Mouse (Mus musculus) cerebellum, adult 9-10 months (tissue): Measurements from ENCODE around the gene Schip1.

ENCODE experiments used
- DNase-seq: peaks from one replicate; pipeline ENCODE4 v3.0.0; 2022

Schip1 gene

DNA sequence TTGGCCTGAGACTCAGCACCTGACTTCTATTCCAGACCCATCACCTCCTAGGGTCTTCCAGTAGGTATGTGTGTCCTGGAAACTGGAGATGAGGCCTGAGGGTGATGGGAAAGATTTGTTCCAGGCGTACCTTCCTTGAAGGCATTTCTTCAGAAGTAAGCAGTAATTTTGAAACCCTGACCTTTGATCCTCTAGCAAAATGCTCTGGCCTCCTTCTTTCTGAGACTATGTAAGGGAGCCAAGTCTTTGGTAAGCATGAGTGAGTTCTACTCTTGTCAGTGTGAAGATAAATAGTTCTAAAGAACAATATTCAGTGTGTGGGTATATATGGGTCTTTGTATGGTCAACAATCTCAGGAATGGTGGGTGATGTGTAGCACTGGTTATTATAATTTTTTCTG lies 65.8 kb downstream of the Schip1 start:
- DNase-seq, result no peak

DNA sequence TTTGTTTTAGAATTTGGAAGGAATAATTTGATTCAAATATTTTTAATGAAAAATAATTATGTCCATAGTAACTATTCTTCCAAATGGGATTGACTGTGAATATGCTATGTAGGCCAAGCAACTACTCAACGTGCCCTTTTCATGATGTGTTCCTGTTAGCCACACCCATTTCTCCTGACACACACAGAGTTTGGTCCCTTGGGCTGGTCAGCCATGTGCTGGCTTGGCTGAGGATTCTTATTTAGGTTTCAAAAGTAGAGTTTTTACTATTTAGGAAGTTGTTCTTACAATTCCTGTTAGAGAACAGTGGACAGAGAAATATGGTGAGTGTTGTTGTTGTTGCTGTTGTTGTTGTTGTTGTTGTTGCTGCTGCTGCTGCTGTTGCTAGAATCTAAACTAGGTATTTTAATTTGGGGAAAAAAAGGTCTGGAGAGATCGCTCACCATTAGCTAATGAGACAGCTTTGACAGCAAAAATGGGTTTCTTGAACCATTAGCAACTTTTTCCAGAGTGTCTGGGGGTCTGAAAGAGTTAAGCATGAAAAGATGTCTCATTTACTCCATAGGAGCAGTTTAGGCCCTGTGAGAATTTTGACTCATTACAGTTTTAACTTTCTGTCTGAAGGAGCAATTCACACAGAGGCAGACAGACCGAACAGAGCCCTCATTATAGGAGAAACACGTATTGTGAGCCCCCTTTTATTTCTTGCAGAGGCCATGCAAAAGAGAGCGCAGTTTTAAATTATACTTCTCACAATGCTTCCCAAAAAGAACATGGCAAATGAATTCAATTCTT lies 74.4 kb downstream of the Schip1 start:
- DNase-seq, result no peak

GRCm38 (mm10) chr3:68150688-68151087 lies 86.1 kb downstream of the Schip1 start:
- DNase-seq, result no peak

- DNase-seq, result no peak
Measured at GRCm38 (mm10) chr3:68160175-68160574, 95.6 kb downstream of the Schip1 start.

GRCm38 (mm10) chr3:68160760-68161159 lies 96.2 kb downstream of the Schip1 start:
- DNase-seq, result no peak

- no peak for DNase-seq
Measured at GRCm38 (mm10) chr3:68178248-68178647, 113.6 kb downstream of the Schip1 start.

DNA sequence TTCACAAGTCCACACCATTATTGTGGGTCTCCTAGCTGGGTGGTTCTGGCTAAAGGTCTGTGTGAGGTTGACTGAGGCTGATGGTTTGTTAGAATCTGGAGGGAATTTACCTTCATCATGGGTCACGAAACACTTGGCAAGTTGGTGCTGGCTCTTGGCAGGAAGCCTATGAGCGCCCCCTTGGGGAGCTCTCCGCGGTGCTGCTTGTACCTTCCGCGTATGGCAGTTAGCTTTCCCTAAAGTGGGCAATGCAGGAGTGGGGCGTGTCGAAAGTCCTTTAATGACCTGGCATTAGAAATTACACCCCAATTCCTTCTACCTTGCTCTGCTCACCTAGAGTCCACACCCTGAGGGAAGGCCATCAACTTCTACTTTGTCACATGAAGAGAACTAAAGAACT lies 122.9 kb downstream of the Schip1 start:
- no peak for DNase-seq

DNA sequence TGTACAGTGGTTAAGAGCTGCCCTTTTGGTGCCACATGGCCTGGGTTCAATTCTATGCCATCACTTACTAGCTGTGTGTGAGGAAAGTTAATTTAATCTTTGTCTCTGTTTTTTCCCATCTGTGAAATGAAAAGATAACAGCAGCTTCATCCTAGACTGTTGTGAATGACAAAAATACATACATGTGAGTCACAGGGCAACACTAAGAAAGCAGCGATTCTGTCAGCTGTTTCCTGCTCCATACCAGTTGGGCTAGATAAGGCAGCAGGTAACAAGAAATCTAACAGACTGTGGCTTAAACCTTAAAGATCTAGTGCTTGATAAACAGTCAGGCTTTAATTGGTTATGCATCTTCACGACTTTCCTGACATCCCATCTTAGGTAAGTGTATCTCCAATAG lies 124.5 kb downstream of the Schip1 start:
- DNase-seq, result no peak

DNA sequence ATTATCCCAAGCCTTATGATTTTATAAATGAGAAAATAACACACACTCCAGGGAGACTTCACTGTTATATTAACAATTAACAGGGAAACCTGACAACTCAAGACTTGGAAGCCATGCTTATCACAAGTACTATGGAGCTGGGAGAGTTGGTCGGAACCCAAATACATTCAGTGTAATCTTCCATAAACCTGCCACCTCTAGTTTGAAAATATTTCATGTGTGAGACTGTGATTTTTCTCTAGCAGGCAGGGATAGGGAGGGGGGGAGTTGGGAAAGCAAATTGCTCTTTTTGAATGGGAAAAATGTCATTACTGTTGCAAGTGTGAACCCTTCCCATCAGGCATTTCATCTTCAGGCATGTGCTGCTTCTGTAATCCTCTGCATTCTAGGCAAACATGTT lies 132.3 kb downstream of the Schip1 start:
- DNase-seq, result no peak

DNA sequence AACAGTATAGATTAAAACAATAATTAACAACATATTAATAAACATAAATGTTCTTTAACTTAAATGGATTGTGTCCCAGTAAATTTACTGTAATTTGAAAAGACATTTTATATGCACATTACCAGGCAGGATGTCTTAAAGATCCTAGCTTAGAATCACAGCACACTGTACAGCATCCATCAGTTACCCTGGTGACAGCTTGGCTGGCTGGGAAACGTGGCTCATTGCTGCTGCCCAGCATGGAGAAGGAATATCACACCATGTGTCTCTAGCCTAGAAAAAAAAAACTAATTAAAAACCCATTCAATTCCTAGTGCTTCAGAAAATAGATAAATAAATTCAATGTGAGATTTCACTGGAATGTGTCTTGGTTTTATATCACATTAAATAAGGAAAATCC lies 136.6 kb downstream of the Schip1 start:
- no peak for DNase-seq

DNA sequence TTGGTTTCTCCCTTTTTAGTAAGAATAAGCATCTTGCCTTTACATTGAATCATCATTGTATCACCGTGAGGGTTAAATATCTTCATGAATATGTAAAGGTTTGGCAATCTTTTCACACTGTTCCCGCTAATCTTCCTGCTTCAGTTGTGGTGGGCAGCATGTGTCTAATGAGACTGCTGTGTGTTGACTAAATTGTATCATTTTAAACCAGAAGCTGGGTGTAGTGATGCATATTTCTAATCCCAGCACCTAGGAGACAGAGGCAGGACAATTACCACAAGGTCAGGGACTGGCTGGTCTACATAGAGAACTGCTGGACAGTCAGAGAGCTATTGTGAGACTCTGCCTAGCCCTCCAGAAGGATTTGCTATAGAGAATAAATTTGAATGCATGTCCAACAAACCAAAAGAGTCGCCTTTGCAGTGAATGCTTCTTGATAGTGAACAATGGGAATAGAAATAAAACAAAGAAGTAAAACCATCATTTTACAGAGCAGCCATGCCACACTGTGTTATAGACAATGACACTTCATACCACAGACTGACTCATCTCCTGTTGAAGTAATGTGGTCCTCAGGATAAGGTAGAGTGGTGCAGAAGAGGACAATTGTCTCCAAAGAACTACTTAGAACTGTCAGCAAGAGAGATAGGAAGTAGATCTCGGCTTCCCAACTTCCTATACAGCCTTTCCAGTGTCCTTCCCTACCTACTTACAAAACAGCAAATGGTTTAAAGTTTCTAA lies 137.7 kb downstream of the Schip1 start:
- DNase-seq, result no peak

- no peak for DNase-seq
Measured at GRCm38 (mm10) chr3:68203934-68204467, 139.4 kb downstream of the Schip1 start.

DNA sequence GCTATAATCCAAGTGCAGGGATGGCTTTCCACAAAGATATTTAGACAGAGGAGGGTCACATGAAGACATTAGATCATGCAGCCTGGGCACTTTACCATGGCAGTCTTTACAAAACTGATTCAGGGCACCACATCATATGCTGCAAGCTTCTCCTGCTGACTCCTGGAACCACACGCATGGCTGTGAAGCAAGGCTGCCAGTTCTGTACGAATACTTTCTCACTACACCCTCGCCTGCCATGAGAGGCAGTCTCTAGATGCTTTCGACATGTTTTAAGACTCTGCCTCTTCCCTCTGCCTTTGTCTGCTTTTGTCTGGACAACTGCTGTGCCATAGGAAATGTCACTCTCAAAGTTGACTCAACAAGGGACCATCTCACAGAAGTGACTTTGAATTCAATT lies 145.8 kb downstream of the Schip1 start:
- DNase-seq, result no peak

GRCm38 (mm10) chr3:68221452-68221851 lies 156.8 kb downstream of the Schip1 start:
- no peak for DNase-seq

DNA sequence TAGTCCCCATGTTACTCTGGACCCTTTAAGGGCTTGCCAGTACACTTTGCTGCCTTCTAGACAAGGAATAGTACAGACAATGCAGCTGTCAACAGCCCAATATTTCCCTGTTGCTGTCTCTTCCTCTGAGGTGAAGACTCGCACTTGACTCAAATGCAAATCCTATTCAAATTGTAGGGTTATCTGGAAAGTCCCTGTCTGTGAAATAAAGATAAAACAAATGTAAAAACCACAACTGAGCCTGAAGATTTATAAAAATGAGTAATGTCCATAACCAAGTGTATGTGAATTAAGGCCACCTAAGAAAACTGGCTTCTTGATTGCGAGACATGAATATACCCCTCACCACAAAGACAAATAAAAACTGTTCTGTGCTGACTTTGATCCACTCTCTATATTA lies 175.3 kb downstream of the Schip1 start:
- DNase-seq, result no peak

GRCm38 (mm10) chr3:68243239-68243638 lies 178.6 kb downstream of the Schip1 start:
- DNase-seq, result no peak

DNA sequence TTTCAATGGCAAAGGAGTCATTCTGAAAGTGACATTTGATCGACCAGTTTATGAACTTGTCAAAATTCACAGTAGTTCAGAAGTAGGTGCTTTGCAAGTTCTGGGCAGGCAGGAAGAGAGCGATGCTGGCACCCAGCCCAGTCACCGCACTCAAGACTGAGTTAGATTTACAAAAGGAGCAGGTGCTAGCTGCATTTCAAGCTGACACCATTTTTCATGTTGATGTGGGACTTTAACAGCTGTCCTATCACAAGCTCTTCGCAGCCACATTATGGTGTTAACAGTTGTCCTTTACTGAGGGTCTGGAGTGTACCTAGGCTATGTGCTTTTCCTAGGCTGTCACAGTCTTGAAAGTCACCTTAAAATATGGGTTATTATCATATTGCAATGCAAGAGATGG lies 181.6 kb downstream of the Schip1 start:
- no peak for DNase-seq

DNA sequence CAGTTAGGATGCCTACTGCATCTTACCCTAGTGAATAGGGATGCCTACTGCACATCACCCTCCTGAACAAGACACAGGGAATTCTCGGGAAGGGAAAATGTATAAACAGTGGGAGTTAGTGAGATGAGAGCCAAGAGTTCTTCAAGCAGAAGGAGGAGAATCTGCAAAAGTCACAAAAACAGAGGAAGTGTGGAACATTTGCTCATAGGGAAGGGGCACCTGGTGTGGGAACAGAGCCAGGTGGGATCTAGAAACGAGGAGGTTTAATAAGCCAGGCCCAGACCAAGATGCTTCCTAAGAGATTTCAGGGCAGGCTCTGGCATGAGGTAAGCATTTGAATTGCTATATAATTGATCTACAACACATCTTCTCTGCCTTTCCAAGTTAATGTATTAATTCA lies 186.0 kb downstream of the Schip1 start:
- no peak for DNase-seq

DNA sequence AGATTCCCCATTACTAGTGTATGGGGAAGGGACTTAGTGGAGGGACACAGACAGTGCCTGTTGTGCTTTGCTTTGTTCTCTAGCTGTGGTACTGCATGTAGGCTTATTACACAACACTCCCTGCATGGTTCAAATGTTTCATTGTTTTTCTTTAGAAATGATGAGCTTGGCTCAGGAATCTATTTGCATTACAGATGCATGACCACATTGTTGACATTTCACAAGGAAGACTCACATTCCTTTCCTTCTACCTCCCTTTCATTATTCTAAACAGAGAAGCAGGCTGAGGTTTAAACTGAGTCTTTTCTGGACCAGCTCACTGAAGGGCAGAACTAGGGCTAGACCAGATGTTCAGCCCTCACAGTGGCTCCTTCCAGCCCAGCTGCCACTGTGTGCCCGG lies 187.7 kb downstream of the Schip1 start:
- peak; percentile 2 for DNase-seq

DNA sequence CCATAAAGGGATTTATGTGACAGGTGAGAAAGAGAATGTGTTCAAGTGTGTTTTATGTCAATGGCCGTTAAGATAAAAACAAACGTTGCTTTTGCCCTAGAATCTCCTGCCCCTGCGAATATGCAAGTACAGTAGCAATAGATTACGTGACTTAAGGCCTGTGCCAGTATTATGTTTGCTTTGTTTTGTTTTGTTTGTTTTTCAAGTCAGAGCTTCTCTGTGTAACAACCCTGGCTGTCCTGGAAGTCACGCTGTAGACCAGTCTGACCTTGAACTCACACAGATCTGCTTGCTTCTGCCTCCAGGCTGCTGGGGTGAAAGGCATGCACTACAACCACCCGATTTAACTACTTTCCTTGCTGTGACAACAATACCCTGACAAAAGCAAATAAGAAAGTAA lies 197.7 kb downstream of the Schip1 start:
- no peak for DNase-seq

- DNase-seq, result no peak
Measured at GRCm38 (mm10) chr3:68267905-68268304, 203.3 kb downstream of the Schip1 start.

DNA sequence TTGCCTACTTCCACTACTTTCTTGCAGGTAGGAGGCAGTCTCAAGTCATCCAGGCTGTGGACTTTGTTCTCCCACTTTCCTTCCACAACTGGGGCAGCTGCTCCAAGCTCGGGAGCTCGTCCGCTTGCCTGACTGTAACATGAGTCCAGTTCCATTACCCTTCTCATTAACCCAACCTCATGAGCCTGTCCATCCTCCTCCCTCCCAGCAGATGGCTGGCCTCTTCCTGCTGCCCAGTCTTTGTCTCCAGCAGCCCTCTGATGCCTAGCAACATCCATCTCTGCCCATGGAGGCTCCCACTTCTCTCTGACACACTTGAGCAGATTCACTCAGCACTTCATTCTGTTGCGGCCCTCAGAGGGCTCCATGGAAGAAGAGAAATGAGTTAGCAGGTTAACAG lies 204.6 kb downstream of the Schip1 start:
- no peak for DNase-seq

GRCm38 (mm10) chr3:68270246-68270645 lies 205.6 kb downstream of the Schip1 start:
- no peak for DNase-seq

- no peak for DNase-seq
Measured at GRCm38 (mm10) chr3:68271457-68271856, 206.9 kb downstream of the Schip1 start.
